Mouse (Mus musculus): ENCODE measurements around the gene Maoa. TPM values are rescaled to one million over a fixed set of nuclear protein-coding genes. Genes with fewer than 3 reads are reported as not detected.

Gene Maoa
- 12.7 and 17.8 TPM in 2 replicates for polyA plus RNA-seq (2012; rRNA removed; ENCODE audit: low replicate concordance)

DNA sequence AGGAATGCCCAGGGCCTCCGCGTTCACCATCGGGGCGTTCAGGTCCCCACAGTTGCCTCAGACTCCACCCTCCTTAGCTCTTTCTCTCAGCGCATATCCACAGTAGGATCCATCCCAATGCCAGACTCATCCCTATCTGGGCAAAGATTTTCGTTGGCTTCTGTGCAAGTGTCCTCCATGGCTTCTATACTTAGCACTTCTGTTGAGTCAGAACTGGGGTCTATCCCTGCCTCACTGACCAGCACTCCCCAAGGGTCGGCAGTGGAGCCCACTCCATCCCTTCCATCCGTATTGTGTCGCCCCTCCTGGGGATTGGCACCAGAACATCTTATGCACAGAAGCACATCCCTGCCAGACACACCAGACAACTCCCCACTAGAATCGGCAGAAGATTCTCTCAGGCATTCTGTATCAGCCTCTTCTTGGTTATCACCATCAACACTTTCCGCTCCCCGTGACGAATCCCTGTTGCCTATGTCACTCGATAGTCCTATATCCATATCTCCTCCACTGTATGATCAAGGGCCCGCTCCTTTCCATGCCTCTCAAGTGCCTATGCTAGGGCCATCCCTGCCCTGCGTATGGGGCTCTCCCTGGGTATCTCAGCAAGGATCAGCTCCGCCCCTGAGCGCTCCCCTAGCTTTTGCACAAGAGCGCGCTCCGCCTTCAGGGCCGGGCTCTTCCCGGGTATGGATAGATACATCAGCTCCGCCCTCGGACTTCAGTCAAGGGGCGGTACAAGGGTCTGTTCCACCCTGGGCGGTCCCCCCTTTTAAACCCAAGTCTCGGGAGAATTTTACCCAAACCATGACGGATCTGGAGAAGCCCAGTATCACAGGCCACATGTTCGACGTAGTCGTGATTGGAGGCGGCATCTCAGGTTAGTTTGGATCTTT is at the start of gene Maoa:
Gene Maoa, plus strand, starts transcription at position 665 of the 896 bp plus-strand sequence.

Other genes starting within 250 kb of the Maoa start
- not detected in 2 replicates for gene Cypt1, start 96.8 kb upstream of the Maoa start, polyA plus RNA-seq (2012; rRNA removed; ENCODE audit: low replicate concordance)
- 5.3 and 11.9 TPM in 2 replicates for gene Maob, start 197.7 kb downstream of the Maoa start, polyA plus RNA-seq (2012; rRNA removed; ENCODE audit: low replicate concordance)

Data from duodenum, adult 2 months (tissue).